Mouse (Mus musculus) cortical plate, adult 2 months (tissue): Measurements from ENCODE around the gene Tm4sf4.

ENCODE experiments used
- CTCF ChIP-seq: fragments of 200-500 bp; IDR thresholded peaks from 2 replicates; pipeline ENCODE4 v1.5.1; 2011; ENCODE audit warnings: mild to moderate bottlenecking, control low read depth, low read length; ENCODE audit not compliant: insufficient read depth; ENCODE audit errors: extremely low read depth
- POLR2A ChIP-seq: fragments of 200-500 bp; IDR thresholded peaks from 2 replicates; pipeline ENCODE4 v1.6.1; 2011; ENCODE audit warnings: mild to moderate bottlenecking, low read length, control low read depth; ENCODE audit not compliant: insufficient read depth; ENCODE audit errors: extremely low read depth

DNA sequence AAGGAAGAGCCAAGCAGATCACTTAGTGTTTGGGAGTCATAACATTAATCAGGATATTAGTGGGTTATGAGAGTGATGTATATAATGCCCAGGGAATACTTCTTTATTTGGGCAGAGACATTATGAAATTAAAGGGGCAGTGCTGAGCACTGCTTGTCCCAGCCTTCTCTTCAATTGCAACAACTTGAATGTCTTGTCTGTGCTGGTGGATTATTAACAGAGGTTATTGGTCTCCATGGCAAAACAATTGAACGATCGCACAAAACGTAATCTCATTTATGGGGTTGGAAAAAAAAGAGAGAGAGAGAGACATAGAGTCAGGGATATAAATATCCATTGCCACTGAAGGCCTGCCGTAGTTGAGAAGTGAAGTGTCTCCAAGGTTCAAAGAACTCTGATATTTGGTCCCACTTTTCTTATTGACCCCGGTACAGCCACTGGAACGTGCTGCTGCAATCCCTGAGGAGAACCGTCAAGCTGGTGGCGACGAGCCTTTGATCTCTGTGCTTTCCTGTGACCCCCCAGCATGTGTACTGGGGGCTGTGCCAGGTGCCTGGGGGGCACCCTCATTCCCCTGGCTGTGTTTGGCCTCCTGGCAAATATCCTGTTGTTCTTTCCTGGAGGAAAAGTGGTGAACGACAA, at the start of gene Tm4sf4:
- TF ChIP-seq CTCF, result no peak
- no peak for TF ChIP-seq POLR2A
